Mouse (Mus musculus): ENCODE results near the gene Mfsd2a.

DNA sequence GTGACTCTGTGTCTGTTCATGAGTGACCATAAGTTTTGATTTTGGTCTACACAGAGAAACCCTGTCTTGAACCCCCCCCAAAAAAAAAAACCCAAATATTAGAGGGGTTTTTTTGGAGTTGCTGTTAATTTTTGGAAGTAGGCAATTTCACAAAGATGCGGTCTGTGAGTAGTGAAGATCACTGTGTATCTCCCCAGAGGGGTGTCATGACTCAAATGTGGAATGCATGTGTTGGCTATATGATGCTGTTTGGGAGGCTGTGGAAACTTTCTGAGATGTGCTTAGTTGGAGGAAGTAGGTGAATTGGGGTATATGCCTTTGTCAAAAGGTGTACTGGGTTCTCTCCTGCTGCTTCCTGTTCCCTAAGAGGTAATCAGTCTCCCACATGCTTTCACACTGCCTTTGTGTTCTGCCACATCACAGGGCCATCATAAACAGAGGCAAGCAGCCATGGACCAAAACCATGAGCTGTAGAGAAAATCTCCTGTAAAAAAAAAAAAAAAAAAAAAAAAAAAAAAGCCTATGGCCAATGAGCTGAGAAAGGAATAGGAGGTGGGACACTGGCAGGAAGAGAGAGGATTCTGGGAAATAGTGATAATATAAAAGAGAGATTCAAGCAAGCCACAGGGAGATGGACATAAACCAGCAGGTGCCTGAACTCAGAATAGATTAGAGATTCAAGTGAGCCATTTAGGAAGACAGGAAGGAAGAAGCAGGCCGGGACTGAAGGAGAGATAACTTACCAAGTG is 21.8 kb downstream of the Mfsd2a start:
- no peak for TF ChIP-seq CTCF (IDR thresholded peaks at IDR 0.05; ENCODE audit: low read depth)
- no peak for TF ChIP-seq EP300 (IDR thresholded peaks at IDR 0.05; ENCODE audit: low read depth)
